In the genomic region with DNA sequence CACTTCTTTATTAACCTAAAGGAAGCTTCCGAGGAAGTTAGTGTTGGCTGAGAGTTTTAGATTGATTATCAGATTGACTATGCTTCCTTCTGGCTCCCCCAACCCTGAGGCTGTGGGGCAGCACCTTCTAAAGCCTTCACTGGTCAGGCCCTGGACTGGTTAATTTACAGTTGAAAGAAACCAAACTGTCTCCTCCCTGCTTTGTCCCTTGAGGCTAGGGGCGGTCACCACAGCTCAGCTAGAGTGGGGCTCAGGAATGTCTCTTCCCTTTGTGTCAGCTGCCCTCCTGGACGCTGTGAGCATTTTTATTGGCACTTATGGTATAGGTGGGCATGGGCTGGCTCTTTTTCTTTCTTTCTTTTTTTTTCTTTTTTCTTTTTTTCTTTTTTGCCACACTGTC, we compare ENCODE assay signal across 27 mouse cellular contexts. TPM values are rescaled to one million over a fixed set of nuclear protein-coding genes. Genes with fewer than 3 reads are reported as not detected.
DNase-seq lines count a peak whose midpoint lies in the region; ATAC-seq and TF ChIP-seq lines count a peak whose summit lies in the region.
"Had no signal": no experiment of that assay in that cellular context is flagged by ENCODE, and none has a peak within 500 bp of the region (broad histone marks: within the 10 kb centered on the region; RNA-seq: fewer than 3 reads in every experiment).

No protein-coding gene starts in this region.

- no peak overlapping the region for H3K4me3 ChIP-seq in hindbrain, embryonic 16.5 days (ENCODE audit: low read length)
- no peak overlapping the region for H3K4me3 ChIP-seq in hindbrain, postnatal 0 days (ENCODE audit: low read length)
- H3K4me3 ChIP-seq in forebrain, embryonic 11.5 days (ENCODE audit: low read depth, low read length): no peak overlapping the region
- H3K4me3 ChIP-seq: left cerebral cortex, adult 2 months; limb, embryonic 13.5 days; lung, embryonic 15.5 days; myocyte had no signal

- intact Hi-C loops in left cerebral cortex, postnatal 36 days (cut with DNase I): no loop called here

- no peak overlapping the region for H3K27ac ChIP-seq in hindbrain, embryonic 16.5 days (ENCODE audit: low read depth, low read length)
- H3K27ac ChIP-seq in hindbrain, postnatal 0 days: no peak overlapping the region
- H3K27ac ChIP-seq in forebrain, embryonic 11.5 days (ENCODE audit: low read depth, low read length): no peak overlapping the region
- H3K27ac ChIP-seq: left cerebral cortex, adult 2 months; limb, embryonic 13.5 days; lung, embryonic 15.5 days had no signal

- ATAC-seq in hindbrain, embryonic 16.5 days: peak; percentile 48; the same call in 1 of the 2 replicates
- no peak for ATAC-seq in hindbrain, postnatal 0 days
- ATAC-seq in forebrain, embryonic 11.5 days (replicated peaks; ENCODE audit: low FRiP score): no peak
- ATAC-seq: CD4-positive, CD25-positive, alpha-beta regulatory T cell, adult 4 months; forebrain, embryonic 14.5 days; intestine, postnatal 0 days; midbrain, embryonic 16.5 days had no signal

- no peak overlapping the region for H3K4me2 ChIP-seq in hindbrain, embryonic 16.5 days (ENCODE audit: low read length)
- no peak overlapping the region for H3K4me2 ChIP-seq in hindbrain, postnatal 0 days (ENCODE audit: low read depth, low read length)
- H3K4me2 ChIP-seq in forebrain, embryonic 11.5 days (ENCODE audit: low read depth, low read length, severe bottlenecking): no peak overlapping the region
- H3K4me2 ChIP-seq: heart, embryonic 11.5 days; limb, embryonic 13.5 days; liver, embryonic 11.5 days; lung, embryonic 15.5 days had no signal

- H3K4me1 ChIP-seq in hindbrain, embryonic 16.5 days (ENCODE audit: control insufficient read depth, insufficient read depth, low read depth, low read length): no peaks in the 10 kb centered on the region
- H3K4me1 ChIP-seq in hindbrain, postnatal 0 days (ENCODE audit: insufficient read depth, low read length): no peaks in the 10 kb centered on the region
- H3K4me1 ChIP-seq in forebrain, embryonic 11.5 days (replicated peaks; ENCODE audit: control insufficient read depth, insufficient read depth, low read length): peaks cover 8% of the 10 kb centered on the region; the same call in 1 of the 2 replicates
- H3K4me1 ChIP-seq: lung, embryonic 15.5 days had no signal

- no peaks in the 10 kb centered on the region for H3K36me3 ChIP-seq in hindbrain, embryonic 16.5 days (ENCODE audit: control insufficient read depth, insufficient read depth, low read length)
- H3K36me3 ChIP-seq in hindbrain, postnatal 0 days (ENCODE audit: insufficient read depth, low read length): no peaks in the 10 kb centered on the region
- no peaks in the 10 kb centered on the region for H3K36me3 ChIP-seq in forebrain, embryonic 11.5 days (ENCODE audit: control insufficient read depth, insufficient read depth, low read length)

- H3K27me3 ChIP-seq in hindbrain, embryonic 16.5 days (replicated peaks; ENCODE audit: control insufficient read depth, insufficient read depth, low read length): no peaks in the 10 kb centered on the region
- H3K27me3 ChIP-seq in hindbrain, postnatal 0 days (ENCODE audit: insufficient read depth, low read length): no peaks in the 10 kb centered on the region
- H3K27me3 ChIP-seq in forebrain, embryonic 11.5 days (ENCODE audit: control insufficient read depth, insufficient read depth, low read length): no peaks in the 10 kb centered on the region
- H3K27me3 ChIP-seq: lung, embryonic 15.5 days had no signal

- no peak overlapping the region for H3K9ac ChIP-seq in hindbrain, embryonic 16.5 days (ENCODE audit: low read depth, low read length)
- no peak overlapping the region for H3K9ac ChIP-seq in hindbrain, postnatal 0 days (replicated peaks; ENCODE audit: low read length)
- no peak overlapping the region for H3K9ac ChIP-seq in forebrain, embryonic 11.5 days (ENCODE audit: low read length)
- H3K9ac ChIP-seq: limb, embryonic 13.5 days; lung, embryonic 15.5 days had no signal

- DNase-seq in hindbrain, postnatal 0 days (ENCODE audit: low spot score): no peak
- peak; percentile 7 for DNase-seq in retina, postnatal 1 day
- DNase-seq in retina, embryonic 14.5 days (ENCODE audit: low spot score): no peak
- DNase-seq in embryo, embryonic 10.5 days (ENCODE audit: low spot score): peak; percentile 37
- DNase-seq in left cerebral cortex, postnatal 36 days (ENCODE audit: low spot score in 2 of 2): no peak
- DNase-seq in forebrain, embryonic 11.5 days (ENCODE audit: low spot score): no peak
- DNase-seq: adrenal gland, postnatal 10 days; cerebellum, adult 8-10 months; gastrocnemius, postnatal 25 days; heart, adult 18-20 months; heart, postnatal 4 days; kidney, postnatal 14 days; lung, postnatal 36 days; thymus, adult 2 months; thymus, postnatal 36 days had no signal

- WGBS in hindbrain, embryonic 16.5 days: 14% methylated on average over 3 of the region's 3 CpGs
- WGBS in hindbrain, postnatal 0 days: 11% methylated on average over 3 of the region's 3 CpGs
- 23% methylated on average over 3 of the region's 3 CpGs for WGBS in forebrain, embryonic 11.5 days

- TF ChIP-seq CTCF in hindbrain, postnatal 0 days (IDR thresholded peaks at IDR 0.05; ENCODE audit: low read depth): no peak

- H3K9me3 ChIP-seq in hindbrain, embryonic 16.5 days (ENCODE audit: control insufficient read depth, low read length): peaks cover 3% of the 10 kb centered on the region; the same call in 1 of the 2 replicates
- no peaks in the 10 kb centered on the region for H3K9me3 ChIP-seq in hindbrain, postnatal 0 days (ENCODE audit: low read length)
- no peaks in the 10 kb centered on the region for H3K9me3 ChIP-seq in forebrain, embryonic 11.5 days (ENCODE audit: control insufficient read depth, low read length)
- H3K9me3 ChIP-seq: lung, embryonic 15.5 days had no signal

RNA-seq across cellular contexts. Expression of gene Plce1, which starts 45.9 kb away (rescaled TPM):
- 3.0 and 4.3 TPM in 2 replicates for polyA plus RNA-seq in hindbrain, embryonic 16.5 days (2015; fragmentation: Nextera tagmentation; extraction: Ambion mirVana)
- total RNA-seq in hindbrain, postnatal 0 days (2014; rRNA removed): 10.0 TPM in 2 replicates
- 5.2 and 5.7 TPM in 2 replicates for polyA plus RNA-seq in hindbrain, postnatal 0 days (2015; fragmentation: Nextera tagmentation; extraction: Ambion mirVana)
- total RNA-seq in left cerebral cortex, postnatal 36 days (2021): 1 to 10 TPM; 3.9 to 7.9 TPM
- 4.4 and 5.0 TPM in 2 replicates for polyA plus RNA-seq in forebrain, embryonic 11.5 days (2014; fragmentation: Nextera tagmentation; extraction: Ambion mirVana)
- total RNA-seq: neutrophil, adult 5-6 weeks had no signal

Comparison
In these comparisons a context has a peak if more than half of its experiments do, and no peak if none do; other contexts are left out.
1. DNase-seq: peak in retina, postnatal 1 day (single experiment) and embryo, embryonic 10.5 days (single experiment); none in hindbrain, postnatal 0 days (single experiment), retina, embryonic 14.5 days (single experiment), left cerebral cortex, postnatal 36 days (0 of 2) and forebrain, embryonic 11.5 days (single experiment).